Mouse (Mus musculus) mouse trophoblast stem cell (cell line): ENCODE measurements around the gene Arhgef17.

Source experiments
- in situ Hi-C, 2 experiments: fragments of 300-500 bp; cut with MseI, MboI; formaldehyde crosslinking; loops; 2 replicates in 1 of 2; 3 replicates in 1 of 2; pipeline ENCODE4 v1.15.1; 2025

Arhgef17 gene

GRCm38 (mm10) chr7:100876293-100876692 lies 55.6 kb downstream of the Arhgef17 start:
- in situ Hi-C loops = no loop called here

DNA sequence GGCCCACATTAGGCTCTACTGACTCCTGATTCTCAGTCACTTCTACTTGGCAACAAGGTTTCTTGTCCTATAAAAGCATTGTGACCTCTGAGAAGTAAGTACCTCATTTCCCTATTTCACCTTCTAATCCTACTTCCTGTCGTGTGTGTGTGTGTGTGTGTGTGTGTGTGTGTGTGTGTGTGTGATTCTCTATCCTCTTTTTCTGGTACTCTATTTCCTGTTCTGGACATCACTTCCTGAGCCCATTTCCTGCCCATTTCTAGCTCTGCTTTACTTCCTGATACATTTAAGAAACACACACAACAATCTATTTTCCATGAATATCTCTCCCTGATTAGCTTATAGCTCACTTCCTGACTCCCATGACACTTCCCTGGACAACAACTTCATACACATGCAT lies 56.1 kb downstream of the Arhgef17 start:
- in situ Hi-C loops = no loop called here

DNA sequence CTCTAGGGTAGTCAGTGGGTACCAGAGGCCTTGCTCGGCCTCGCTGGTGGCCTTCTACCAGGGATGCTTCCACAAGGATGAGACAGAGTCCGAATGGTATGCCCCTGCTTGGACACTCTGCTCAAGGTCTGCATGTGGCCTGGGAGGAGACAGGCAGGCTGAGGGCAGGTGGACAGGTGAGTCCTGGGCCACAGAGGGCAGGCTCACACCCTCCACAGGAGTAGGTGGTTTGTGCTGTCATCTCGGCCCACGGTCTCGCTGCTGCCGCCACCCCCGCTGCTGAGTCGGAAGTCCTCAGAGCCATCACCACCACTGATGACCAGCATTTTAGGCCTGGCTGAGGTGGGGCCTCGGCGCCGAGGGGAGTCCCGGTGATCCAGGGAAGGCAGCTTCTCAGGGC lies 58.7 kb downstream of the Arhgef17 start:
- in situ Hi-C loops = no loop called here

DNA sequence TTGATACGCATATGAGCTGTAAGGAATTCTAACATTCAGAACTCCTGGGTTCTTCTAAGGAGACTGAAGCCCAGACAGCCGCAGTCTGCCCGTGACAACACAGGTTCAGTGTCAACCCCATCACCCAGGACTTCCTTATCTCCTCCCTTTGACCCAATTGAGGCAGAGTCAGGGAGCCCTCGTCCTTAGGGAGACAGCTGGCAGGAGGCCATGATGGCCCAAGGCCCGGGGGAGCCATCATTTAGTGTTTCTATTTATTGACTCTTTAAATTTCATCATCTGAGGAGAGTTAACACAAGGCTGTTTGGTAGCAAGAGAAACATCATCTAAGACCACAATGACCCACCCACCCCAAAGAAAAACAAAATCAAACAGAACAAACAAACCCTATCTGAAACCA lies 60.0 kb downstream of the Arhgef17 start:
- in situ Hi-C loops = no loop called here

GRCm38 (mm10) chr7:100871355-100871754 lies 60.6 kb downstream of the Arhgef17 start:
- in situ Hi-C loops = no loop called here

GRCm38 (mm10) chr7:100869877-100870629 lies 61.9 kb downstream of the Arhgef17 start:
- in situ Hi-C loops = no loop called here

DNA sequence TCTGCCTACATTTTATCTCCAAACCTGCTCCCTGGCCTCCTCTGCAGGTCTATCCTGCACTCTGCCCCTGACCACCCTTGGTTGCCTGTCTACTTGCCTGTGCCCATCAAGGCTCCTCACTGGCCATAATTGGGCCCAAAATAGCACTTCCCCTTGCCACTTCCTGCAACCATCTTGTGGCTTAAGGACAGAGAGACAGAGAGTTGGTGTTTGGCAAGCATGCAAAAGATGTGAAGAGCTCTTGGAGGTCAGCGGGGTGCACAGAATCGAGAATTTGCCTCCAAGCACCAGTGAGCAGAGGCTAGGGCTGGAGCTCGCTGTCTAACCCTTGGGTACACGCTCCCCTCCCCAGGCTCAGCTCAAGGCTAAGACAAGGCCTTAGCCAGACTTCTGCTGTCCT lies 63.4 kb downstream of the Arhgef17 start:
- in situ Hi-C loops = no loop called here

- in situ Hi-C loops = no loop called here
Measured at GRCm38 (mm10) chr7:100867561-100867960, 64.3 kb downstream of the Arhgef17 start.

- in situ Hi-C loops = no loop called here
Measured at GRCm38 (mm10) chr7:100866675-100867074, 65.2 kb downstream of the Arhgef17 start.

- in situ Hi-C loops = no loop called here
Measured at GRCm38 (mm10) chr7:100862828-100863638, 68.9 kb downstream of the Arhgef17 start, which contains the start of gene Relt. Gene Relt, minus strand, starts transcription at chr7:100863446.

DNA sequence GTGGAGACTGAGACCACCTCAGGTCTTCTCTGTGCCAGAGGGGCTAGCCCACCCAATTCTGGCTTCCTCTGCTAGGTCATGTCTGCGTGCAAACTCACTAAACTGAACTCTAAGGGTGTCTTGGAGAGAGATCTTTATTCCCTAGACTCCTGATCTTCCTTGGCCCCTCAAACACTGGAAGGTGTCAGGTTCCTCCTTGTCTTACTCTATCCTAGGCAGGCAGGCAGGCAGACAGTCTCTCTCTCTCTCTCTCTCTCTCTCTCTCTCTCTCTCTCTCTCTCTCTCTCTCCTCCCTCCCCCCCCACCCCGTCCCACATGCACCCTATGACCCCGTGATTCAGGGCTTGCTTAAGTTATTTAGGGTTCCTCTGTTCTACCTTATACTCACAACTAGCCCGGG lies 69.6 kb downstream of the Arhgef17 start:
- in situ Hi-C loops = no loop called here

DNA sequence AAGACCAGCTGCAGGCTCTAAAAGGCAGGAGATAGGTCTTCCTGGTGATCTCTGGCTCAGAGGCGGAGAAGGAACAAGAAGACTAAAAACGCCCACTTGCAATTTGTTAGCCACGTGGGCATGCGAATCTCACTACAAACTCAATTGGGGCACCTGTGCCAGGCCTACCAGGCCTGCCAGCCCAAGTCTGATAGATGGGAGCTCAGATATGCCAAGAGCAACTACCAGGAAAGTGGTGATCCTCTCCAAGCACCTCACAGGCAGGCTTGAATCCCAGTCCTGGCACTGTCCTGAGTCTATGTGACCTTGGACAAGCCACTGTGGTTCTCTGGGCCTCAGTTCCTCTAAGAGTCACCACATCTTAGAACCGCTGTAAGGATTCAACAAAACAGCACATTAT lies 70.7 kb downstream of the Arhgef17 start:
- in situ Hi-C loops = no loop called here

- in situ Hi-C loops = no loop called here
Measured at GRCm38 (mm10) chr7:100860450-100860849, 71.5 kb downstream of the Arhgef17 start.

- in situ Hi-C loops = no loop called here
Measured at GRCm38 (mm10) chr7:100855795-100856573, 75.9 kb downstream of the Arhgef17 start.

DNA sequence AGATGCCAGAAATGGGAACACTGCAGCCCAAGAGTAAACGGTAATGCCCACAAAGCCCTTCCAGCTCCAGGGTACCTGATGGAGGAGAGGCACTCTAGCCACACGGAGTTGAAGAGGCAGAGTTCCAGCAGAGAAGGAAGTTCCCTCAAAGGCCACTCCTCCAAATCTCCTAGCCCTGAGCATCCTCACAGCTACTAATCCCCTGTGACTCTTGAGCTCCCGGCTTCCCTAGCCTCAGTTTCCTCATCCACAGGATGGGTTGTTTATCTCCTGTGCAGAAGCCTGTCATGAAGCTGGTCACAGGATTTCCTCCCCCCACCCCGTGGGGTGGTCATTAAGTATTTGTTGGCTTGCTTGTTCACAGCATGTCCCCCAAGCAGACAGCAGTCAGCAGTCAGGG lies 76.6 kb downstream of the Arhgef17 start:
- in situ Hi-C loops = no loop called here

- in situ Hi-C loops = no loop called here
Measured at GRCm38 (mm10) chr7:100854861-100855260, 77.0 kb downstream of the Arhgef17 start.

- in situ Hi-C loops = no loop called here
Measured at GRCm38 (mm10) chr7:100854137-100854814, 77.6 kb downstream of the Arhgef17 start.

DNA sequence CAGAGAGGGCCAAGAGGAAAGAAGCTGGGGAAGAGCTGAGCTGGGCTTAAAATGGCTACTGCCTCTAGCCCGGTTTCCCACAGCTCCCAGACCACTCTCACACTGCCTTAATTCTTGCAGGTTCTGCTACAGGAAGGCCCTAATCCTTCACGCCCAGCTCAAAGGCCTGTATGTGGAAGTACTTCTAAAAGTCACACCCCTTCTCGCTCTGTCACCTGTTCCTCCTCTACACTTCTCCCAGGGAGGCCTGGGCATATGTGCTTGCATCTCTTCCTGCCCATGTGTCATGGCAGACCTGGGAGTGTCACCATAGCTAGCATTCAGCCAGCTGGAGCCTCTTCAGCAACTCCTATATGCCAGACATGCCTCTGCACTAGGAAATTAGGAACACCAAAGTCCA lies 78.5 kb downstream of the Arhgef17 start:
- in situ Hi-C loops = no loop called here

DNA sequence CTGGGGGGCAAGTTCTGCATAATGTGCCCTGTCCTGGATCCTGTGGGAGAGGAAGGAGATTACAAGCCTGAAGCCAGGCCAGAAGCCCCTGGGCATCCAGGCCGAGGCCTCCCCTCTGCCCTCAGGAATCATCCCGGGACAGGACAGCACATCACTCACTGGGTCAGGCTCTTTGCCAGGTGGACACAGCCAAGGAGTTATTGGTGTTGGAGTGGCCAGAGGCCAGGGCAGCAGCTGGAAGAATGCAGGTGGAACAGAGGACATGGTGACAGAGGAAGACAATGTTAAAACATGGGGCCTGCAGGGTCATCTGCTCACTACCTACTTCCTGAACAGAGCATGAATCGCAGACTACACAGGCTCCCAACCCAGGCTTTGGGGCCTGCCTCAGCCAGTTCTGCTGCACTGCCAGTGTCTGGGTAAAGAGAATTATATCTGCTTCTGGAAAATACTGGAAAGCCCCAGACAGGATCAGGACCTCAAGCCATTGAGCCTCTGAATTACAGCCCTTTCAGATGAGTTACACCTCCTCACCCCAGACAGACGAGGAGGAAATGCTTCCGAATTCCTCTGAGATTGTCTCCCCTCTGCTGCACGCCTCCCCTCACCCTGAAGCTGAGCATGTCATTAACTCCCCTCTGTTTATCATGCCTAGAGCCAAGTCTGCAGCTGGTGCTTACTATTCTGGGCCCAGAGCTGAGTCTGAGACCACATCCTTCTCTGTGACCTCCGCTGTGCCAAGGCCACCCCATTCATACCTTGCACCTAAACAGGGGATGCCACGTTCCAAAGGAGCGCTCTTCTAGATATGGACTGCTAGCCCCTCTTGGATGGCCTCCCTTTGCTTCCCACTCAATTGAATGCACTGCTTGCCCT lies 80.2 kb downstream of the Arhgef17 start:
- in situ Hi-C loops = no loop called here

DNA sequence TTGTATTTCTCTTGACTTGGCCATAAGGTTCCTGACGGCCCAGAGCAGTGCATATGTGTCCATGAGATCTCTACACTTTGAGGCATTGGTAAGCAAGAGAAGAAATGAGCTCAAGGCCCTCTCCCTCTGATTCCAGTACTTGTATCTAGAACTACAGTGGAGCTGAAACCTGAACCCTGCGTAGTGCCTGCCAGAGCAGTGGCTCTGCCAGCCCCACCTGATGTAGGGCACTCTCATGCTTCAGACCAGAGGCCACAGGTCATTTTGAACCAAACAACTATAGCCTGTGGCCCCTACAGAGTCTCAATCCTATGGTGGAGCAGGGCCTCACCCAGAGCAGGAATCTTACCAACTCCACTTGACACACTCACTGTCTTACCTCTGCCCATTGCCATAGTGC lies 82.4 kb downstream of the Arhgef17 start:
- in situ Hi-C loops = no loop called here

- in situ Hi-C loops = no loop called here
Measured at GRCm38 (mm10) chr7:100848744-100849143, 83.2 kb downstream of the Arhgef17 start.
